Mouse (Mus musculus) layer of hippocampus, postnatal 25 days (tissue): ENCODE measurements around the gene Kcnj5. TPM values are rescaled to one million over a fixed set of nuclear protein-coding genes. Genes with fewer than 3 reads are reported as not detected.

Source experiments
- DNase-seq, 2 experiments: peaks; one replicate each; pipeline ENCODE4 v3.0.0; 2022; ENCODE audit warnings: mixed read lengths in 2 of 2, low spot score in 1 of 2; ENCODE audit errors: extremely low spot score in 1 of 2
- total RNA-seq, 2 experiments: library from RNA; stranded (reverse); gene quantifications; 2 replicates each; pipeline ENCODE4 v1.2.3; 2021

The Kcnj5 gene
- under 1 TPM; 0.17 to 0.31 TPM for total RNA-seq

DNA sequence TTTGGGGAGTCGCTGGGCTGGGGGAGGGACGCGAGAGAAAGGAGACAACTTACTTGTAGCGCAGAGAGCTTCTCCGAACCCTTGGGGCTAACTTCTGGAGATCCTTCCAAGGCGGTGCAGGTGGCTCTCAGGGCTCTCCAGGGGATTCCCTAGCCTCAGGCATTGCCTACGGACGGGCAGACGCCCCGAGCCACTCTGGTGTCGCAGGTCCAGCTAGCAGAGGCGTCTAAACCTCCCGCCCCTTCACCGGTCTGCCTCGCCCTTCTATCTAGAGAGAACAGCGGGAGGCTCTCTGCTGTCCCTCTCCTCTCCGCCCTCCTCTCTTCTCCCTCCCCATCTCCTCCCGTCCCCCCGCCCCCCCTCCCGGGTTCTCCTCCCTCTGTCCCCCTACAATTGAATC, at the start of gene Kcnj5:
Gene Kcnj5 (minus strand): TSS at position 300 of the 400 bp plus-strand sequence.
- DNase-seq, result no peak

DNA sequence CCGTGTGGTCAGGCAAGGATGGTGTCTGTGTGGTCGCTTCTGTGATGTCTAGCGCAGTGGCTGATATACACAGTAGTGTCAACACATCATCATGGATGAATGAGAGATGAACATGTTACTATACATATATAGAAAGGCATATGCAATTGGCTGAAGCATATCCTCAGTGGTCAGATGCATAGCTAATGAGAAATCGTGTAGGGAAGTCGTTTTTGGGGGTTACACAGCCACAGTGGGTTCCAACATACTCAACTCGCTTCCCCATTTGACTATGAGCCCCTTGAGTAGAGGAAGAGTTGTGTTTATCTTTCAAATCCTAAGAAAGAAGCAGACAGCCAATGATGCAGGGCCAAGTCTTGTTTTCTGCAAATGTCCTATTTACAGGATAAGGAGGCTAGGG, 48.6 kb upstream of the Kcnj5 start:
- DNase-seq, result no peak

DNA sequence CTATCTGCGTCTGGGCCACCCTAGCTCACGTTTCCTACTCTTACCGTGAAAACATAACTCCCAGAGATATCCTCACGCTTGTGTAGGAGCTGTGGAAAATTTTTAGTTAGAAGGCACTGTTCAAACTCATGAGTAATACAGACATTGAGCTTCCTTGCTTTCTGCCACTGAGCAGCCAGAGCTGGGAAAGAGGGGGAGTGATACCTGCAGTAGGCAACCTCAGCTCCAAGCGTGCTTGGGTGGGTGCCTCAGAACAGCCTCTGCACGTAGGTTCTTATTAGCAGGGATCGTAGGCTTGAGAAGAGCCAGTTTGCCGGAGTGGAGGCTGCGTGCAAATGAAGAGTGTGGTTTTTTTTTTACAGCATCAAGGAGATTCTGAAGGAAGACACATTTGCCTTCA, 47.6 kb upstream of the Kcnj5 start:
- no peak for DNase-seq

DNA sequence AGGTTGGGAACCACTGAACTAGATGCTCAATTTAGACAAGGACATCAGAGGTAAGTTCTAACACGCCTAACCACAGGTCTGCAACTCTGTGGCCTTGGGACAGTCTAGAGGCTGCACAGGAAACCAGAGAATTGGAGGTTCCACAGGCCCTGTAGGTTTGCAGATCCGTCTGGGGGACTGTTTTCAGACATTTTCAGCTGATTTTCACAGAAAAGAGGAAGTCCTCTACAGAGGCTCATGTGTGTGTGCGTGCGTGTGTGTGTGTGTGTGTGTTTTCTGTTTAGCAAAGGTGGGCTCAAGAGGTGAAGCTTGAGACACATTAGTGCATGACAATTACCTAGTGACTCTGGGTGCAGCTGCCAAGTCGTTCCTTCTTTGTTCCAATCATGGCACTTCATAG, 46.9 kb upstream of the Kcnj5 start:
- DNase-seq, result no peak

DNA sequence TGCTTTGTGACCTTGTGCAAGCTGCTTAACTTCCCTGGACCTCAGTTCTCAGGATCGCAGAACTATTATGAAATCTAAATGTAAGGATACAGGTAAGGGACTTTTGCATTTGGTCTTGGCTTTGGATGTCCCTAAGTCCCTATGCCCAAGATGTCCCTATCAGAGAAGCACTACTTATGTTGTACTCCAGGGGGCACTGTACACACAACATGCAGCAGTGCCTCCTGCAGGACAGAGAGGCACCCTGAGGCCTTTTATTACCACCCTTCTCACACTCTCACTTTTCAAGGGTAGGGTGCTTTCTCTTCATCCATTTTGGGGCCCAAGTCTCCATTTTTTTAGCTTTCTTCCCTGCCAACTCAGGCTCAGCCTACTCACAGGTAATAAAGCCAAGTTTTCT, 44.0 kb upstream of the Kcnj5 start:
- DNase-seq, result no peak

DNA sequence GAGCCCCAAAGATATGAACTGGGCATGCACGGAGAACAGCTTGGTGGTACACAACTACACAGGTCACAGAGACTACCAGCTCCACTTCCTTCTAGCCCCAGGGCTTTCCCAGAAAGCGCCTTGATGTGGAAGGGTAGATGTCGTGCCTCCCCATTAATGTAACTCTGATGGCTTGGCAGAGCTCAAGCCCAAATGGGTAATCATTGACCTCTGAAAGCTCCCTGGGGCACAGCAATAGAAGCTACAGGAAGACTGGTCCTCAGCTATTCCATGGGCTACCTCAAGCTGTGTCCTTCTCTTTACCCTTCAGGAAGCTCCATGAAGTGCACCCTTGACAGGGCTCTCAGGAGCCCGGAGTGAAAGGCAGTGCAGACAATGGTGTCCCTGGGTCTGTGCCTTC, 40.8 kb upstream of the Kcnj5 start:
- DNase-seq, result no peak

DNA sequence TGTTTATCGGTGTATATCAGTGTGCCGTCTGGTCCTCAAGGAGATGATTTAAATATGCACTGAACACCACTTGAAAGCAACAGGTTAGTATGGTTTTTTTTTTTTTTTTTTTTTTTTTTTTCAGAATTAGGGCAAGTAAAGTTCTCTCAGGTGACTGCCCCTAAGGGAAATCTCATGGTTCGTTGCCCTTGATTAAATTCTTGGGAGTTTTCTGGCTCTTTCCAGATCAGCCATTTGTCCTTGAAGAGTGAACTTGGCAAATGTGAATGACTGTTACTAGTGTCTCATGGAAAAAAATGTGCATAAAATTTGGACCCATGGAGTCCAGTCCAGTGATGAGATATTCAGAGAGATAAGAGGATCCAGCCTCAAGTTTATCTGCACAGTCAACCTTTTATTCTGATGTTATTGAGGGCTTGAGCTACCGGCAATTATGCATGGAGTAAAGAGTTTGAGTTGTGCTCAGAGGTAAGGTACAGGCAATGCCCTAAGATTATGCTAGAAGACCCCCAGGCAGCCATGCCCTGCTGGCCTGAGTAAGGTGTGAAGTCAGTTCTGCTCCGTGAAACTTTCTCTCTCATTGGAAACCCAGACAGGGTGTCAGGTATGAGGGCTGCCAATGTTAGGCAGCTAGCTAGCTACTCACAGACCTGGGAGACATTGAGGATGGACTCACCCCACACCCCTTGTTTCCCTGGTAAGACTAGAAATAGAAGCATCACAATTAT, 32.9 kb upstream of the Kcnj5 start:
- DNase-seq, result no peak

DNA sequence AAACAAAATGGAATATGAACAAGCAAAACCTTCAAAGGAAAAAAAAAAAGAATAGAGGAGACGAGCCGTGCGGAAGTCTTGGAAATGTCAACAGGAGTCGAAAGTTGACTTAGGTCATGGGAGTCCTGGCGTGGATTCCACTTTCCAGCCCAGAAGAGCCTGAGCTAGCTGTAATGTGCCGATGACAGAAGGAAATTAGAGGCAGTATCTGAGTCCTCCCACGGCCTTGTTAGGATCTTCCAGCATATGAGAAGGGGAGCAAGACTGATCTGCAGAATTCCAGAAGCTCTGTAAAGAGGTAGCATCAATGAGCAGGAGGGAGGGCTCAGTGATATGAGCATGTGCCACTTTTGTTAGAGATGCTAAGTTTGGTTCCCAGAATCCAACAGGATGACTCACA, 31.9 kb upstream of the Kcnj5 start:
- no peak for DNase-seq

DNA sequence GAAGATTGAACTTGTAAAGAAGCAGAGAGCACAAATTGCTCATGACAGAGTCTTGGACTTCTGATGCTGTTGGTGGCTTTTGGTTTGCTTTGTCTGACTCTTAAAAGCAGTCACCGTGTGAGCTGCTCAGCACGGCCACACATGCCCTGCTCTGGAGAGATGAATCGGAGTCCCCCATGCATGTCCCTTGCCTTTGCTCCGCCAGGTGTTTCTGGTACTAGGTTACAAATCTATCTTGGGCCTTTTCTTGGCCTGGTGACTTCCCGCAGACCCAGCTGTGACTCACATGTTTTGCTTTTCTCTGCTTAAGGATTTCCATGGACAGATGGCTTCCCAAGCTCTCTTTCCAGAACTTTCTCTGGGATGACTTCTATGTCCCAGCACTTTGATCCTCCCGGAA, 29.5 kb upstream of the Kcnj5 start:
- no peak for DNase-seq

DNA sequence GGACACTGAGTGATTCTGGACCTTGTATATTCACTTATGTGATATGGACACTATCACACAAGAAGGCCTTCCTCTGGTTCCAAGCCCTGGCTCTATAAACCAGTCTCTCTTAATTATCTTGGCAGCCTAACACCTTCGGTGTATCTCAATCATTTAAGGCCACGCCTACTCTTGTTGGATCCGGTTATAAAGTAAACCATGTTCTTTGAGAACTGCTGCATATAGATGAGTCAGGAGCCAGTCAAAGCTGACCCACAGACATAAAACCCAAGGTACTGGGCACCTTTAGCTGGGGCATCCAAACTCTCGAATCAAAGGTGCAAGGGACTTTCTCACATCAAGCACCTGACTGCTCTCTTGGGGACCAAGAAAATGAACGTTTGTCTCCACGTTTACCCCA, 28.1 kb upstream of the Kcnj5 start, which contains the start of gene Kcnj1:
Gene Kcnj1 (plus strand): TSS at position 292 of the 400 bp plus-strand sequence.
- no peak for DNase-seq

DNA sequence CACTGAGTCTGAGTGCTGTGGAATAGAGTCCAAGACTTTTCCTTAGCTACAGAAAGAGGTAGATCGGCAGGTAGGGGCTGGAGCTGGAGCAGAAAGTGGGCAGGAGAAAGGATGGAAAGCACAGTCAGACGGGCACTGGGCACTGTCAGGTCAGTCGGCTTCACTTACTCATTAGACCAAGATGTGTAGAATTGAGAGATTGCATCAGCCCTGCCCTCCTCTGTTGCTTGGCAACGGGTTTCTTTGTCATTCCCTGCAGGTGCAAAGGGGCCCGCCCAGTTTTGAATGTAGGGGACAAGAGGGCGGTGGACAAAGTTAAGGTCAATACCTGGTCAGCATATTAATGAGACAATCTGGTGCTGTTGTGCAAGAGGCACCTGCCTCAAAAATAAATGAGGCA, 25.2 kb upstream of the Kcnj5 start:
- DNase-seq, result no peak

DNA sequence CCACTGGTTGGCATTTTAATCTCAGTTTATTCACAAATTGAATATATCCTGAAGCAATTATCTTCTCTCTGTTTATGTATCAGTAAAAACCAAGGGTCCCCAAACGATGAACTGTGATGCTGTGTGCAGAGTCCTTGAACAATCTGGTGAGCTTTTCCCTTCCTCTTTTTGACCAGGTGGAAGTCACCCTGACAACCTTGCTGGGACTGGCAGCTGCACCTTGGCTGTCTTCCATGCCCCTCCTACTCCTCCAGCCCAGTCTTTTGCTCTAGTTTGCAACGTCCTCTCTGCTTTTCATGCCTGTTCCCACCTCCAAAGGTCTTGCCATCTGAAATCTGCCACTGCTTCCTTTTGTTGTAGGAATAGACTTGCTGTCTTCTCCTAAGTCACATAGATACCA, 24.7 kb upstream of the Kcnj5 start:
- DNase-seq, result no peak

DNA sequence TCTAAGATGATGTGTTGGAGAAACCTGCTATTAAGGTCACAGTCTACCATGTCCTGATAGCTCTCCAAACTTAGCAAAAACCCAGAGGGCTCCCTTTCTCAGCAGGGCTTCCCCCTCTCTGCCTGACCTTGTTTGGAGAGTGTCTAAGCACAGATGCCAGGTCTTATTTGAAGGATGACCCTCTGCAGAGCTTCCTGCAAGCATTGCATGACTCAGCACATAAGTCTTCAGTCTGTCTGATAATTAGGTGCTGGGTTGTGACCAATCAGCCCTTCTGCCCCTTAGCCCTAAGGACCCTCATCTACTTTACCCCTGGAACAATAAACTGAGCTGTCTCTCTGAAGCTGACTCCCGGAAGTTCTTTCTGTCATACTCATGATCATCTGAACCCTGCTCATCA, 16.6 kb upstream of the Kcnj5 start:
- DNase-seq, result no peak

DNA sequence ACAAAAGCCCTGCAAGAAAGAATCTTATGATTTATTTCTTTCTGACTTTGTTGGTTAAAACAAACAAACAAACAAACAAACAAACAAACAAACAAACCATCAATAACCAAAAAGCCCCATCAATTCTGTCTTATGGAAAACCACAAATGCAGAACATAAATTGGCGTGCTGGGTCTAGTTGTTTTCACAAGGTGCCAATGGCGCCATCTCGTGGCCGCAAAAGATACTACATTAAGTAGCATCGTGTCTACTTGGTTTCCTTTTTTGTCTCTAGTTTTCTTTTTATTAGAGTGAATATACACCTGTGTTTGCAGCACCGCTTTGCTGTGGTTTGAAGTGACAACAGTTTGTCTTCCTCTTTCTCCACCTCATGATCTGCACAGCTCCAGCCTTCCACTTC, 6.2 kb upstream of the Kcnj5 start:
- DNase-seq, result peak; percentile 64 to 91

DNA sequence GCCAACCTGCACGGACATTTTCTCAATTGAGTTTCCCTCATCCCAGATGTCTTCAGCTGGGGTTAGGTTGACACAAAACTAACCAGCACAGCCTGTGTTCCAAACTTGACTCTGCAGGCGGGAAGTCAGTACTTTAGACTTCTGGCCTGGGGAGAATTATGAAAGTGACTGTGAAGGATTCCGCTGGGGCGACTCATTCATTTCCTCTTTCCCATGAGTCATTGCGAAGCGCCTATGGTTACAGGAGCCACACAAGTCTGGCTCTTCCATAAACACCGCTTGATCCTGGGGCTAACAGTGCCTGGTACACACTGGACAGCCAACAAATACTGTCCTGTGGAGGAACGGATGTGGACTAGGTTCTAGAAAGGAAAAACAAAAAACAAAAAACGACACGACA, 5.2 kb upstream of the Kcnj5 start:
- DNase-seq, result no peak

DNA sequence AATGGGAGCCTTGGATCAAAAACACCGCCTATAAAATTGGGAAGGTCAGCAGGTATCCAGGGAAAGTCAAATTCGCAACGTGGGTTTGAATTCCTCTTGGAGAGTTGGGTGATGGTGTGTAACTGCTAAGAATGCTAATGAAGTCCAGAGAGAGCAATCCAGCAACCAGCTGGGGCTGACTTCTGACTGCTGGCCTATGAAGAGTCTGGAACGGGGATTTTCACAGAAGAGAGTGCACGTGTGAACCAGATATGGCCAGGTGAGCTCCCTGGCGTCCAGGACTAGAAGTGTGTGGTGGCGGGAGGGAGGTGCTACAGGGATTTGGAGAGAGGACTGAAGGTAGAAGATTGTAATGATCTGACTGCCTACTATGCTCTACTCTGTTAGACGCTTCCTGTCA, 3.9 kb upstream of the Kcnj5 start:
- DNase-seq, result no peak

DNA sequence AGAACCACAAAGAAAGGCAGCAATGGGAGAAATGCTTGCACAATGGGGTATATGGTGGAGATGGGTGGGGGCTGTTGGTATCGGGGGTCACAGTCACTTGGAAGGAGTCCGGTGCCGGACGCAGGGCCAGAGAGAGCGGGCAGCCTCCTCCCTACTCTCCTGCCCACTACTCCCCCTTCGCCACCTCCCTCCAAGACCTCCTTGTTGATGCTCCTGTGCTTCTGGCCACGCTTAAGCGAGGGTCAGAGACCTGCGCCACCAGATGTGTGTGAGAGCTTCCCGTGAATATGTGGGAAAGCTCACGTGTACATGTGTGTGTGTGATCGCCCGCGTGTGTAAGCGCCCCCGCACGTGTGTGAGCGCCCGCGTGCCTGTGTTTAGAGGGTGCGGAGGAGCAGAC, 339 bp upstream of the Kcnj5 start:
- no peak for DNase-seq

DNA sequence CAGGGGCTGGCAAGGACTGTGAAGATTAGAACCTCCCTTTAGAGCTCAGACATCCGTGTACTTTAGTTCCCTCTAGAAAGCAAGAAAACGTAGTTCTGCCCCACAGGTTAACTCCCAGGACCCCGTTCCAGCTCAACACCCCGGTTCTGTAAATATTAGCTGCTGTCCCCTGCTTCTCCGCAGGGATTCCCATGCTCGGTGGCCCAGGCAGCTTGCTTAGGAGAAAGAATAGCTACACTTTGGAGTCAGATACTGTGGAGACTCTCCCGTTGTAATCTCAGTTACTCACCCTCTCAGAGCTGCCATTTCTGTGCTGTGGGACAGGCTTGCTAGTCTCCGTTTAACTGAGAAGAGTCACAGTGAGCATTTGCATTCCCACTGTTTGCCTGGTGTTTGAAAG, 1.2 kb downstream of the Kcnj5 start:
- no peak for DNase-seq

DNA sequence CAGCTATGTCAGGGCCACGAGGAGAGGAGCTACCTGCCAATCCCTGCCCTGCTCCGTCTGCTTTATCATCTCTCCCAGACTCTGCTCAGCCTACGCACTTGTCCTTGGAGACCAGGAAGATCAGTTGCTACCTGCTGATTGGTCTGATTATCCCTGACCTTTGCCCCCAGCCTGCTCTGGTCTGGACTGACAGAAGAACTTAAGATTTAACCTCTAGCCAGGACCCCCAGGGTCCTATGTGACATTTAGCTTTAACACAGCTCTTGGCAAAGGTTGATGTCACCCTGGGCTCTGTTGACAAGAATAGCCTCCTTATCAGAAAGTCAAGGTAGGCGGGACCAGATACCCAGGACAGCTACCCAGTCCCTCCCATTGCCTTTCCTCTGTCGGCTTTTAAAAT, 3.3 kb downstream of the Kcnj5 start:
- no peak for DNase-seq

DNA sequence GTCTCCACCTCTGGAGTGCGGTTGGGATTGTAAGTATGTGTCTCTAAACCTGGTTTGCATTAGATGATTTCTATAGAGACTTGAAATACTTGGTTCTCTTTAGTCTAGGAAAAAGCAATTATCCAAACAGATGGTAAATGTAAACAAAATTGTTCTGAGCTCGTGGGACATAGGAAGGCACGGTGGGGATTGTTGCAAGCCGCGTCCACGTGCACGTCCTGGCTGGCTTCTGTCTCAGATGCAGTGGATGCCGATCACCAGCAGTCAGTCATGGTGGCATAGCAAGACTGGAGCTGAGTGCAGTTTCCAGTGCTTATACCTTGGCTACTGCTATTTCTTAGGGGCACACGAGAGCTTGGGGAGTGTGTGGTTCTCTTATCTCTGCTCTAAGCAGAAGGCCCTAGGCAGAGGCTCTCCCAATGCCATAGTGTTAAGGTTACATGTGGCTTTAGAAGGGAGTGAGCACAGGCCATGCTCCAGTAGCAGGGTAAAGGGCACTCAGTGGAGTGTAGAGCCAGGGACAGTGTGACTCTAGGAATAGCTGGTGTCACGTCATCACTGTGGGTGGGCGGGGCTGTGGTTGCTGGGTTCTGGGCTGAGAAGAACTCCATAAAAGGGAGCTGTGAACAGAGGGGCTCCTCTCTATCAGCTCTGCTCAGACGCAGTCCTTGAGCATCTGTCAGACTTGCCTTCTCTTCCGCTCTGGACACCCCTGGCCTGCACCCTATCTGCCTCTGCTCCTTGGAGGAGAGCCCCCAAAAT, 8.6 kb downstream of the Kcnj5 start:
- no peak for DNase-seq

DNA sequence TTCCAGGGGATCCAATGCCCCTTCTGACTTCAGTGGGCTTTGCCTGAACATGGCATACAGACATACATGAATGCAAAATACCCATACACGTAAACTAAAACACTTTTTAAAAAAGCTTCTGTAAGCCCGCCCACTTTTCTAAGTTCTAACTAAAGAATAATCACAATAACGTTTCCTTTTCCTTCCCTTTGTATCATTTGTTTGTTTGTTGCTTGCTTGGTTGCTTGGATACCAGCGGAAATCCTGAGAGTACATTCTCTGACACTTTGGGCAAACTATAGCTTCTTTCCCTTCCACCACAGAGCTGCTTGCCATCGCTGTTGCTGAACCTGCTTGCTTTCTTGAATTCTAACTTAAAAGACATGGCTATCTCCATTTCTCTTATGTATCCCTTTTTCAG, 13.0 kb downstream of the Kcnj5 start:
- no peak for DNase-seq

DNA sequence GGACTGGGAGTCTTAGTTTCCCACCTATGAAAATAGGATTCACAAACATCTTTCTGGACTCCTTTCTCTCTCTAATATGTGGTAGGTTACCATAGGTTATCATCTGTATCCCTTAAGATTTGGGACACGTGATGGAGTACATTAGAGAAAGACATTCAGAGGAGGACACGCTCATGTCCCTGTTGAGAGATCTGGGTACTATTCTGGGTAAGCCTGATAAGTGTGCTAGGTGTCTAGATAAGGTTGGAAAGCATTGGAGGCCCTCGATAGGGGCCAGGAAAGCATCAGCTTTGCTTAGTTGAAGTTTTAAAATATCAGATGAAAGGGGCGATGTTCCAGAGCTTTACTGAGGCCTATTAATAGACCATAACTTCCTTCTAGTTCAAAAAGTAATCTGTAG, 15.4 kb downstream of the Kcnj5 start:
- DNase-seq, result no peak
